Mouse (Mus musculus): ENCODE data around the gene Spon2.

The Spon2 gene

GRCm38 (mm10) chr5:33217663-33218062, 592 bp downstream of the Spon2 start:
- no peak for DNase-seq (ENCODE audit: low read depth)

- no peak for DNase-seq (ENCODE audit: low read depth)
Measured at GRCm38 (mm10) chr5:33214723-33215122, 3.5 kb downstream of the Spon2 start.

GRCm38 (mm10) chr5:33211254-33211653, 7.0 kb downstream of the Spon2 start:
- peak; percentile 58 for DNase-seq (ENCODE audit: low read depth)

GRCm38 (mm10) chr5:33210515-33210914, 7.7 kb downstream of the Spon2 start:
- DNase-seq (ENCODE audit: low read depth): no peak

- peak; percentile 65 for DNase-seq (ENCODE audit: low read depth)
Measured at GRCm38 (mm10) chr5:33208533-33209245, 9.6 kb downstream of the Spon2 start.

GRCm38 (mm10) chr5:33207136-33207535, 11.1 kb downstream of the Spon2 start:
- DNase-seq (ENCODE audit: low read depth): no peak

GRCm38 (mm10) chr5:33206328-33206727, 11.9 kb downstream of the Spon2 start:
- no peak for DNase-seq (ENCODE audit: low read depth)

- no peak for DNase-seq (ENCODE audit: low read depth)
Measured at GRCm38 (mm10) chr5:33204284-33204683, 14.0 kb downstream of the Spon2 start.

- DNase-seq (ENCODE audit: low read depth): peak; percentile 95
Measured at GRCm38 (mm10) chr5:33203691-33204242, 14.5 kb downstream of the Spon2 start.

- DNase-seq (ENCODE audit: low read depth): no peak
Measured at GRCm38 (mm10) chr5:33203171-33203565, 15.1 kb downstream of the Spon2 start.

- DNase-seq (ENCODE audit: low read depth): peak; percentile 1
Measured at GRCm38 (mm10) chr5:33202516-33203170, 15.6 kb downstream of the Spon2 start.

GRCm38 (mm10) chr5:33201697-33202096, 16.6 kb downstream of the Spon2 start:
- DNase-seq (ENCODE audit: low read depth): peak; percentile 1

- DNase-seq (ENCODE audit: low read depth): peak; percentile 55
Measured at GRCm38 (mm10) chr5:33200071-33200470, 18.2 kb downstream of the Spon2 start.

- peak; percentile 1 for DNase-seq (ENCODE audit: low read depth)
Measured at GRCm38 (mm10) chr5:33195246-33195852, 22.9 kb downstream of the Spon2 start.

GRCm38 (mm10) chr5:33193567-33193966, 24.7 kb downstream of the Spon2 start:
- DNase-seq (ENCODE audit: low read depth): peak; percentile 1
